Mouse (Mus musculus) ES-E14 (cell line): ENCODE data around the gene Col23a1.

Source experiments
- CHD2 ChIP-seq: IDR thresholded peaks from 2 replicates; pipeline ENCODE4 v1.6.1; 2014; ENCODE audit warnings: mild to moderate bottlenecking, low read depth, low read length, inconsistent platforms
- HCFC1 ChIP-seq: IDR thresholded peaks from 2 replicates; pipeline ENCODE4 v1.6.1; 2012; ENCODE audit warnings: low read length, inconsistent platforms, borderline replicate concordance; ENCODE audit not compliant: insufficient read depth
- MAFK ChIP-seq: IDR thresholded peaks from 2 replicates; pipeline ENCODE4 v1.6.1; 2014; ENCODE audit warnings: mild to moderate bottlenecking, low read depth, low read length, inconsistent platforms; ENCODE audit not compliant: insufficient read depth
- ZC3H11A ChIP-seq: IDR thresholded peaks from 2 replicates; pipeline ENCODE4 v1.6.1; 2012; ENCODE audit warnings: low read depth, mild to moderate bottlenecking, inconsistent platforms, low read length, borderline replicate concordance
- ZNF384 ChIP-seq: IDR thresholded peaks from 2 replicates; pipeline ENCODE4 v1.6.1; 2012; ENCODE audit warnings: low read depth, low read length, inconsistent platforms

GRCm38 (mm10) chr11:51320609-51321008, 30.9 kb downstream of the Col23a1 start:
- TF ChIP-seq CHD2 (no peak), HCFC1 (no peak), ZC3H11A (no peak), ZNF384 (no peak), MAFK (no peak)
